Mouse (Mus musculus) stomach, postnatal 0 days (tissue): ENCODE data around the gene Rnf114. TPM values are rescaled to one million over a fixed set of nuclear protein-coding genes. Genes with fewer than 3 reads are reported as not detected.
A peak's percentile ranks its signal among the peaks of the same experiment; 100 is the strongest.

ENCODE experiments used
- ATAC-seq: fragments of 200-750 bp; cut with Nextera tagmentation; 2 replicates; pipeline ENCODE4 v1.8.0; 2017; ENCODE audit not compliant: low FRiP score, low TSS enrichment
- DNase-seq: peaks from one replicate; pipeline ENCODE4 v3.0.0-alpha.2; 2016; ENCODE audit warnings: low spot score
- H3K27ac ChIP-seq: fragments of 300-500 bp; sonication (generic); replicated peaks from 2 replicates; pipeline ENCODE4 v1.5.1; 2014; ENCODE audit warnings: mild to moderate bottlenecking, control low read depth
- H3K27me3 ChIP-seq: fragments of 300-500 bp; sonication (generic); 2 replicates; pipeline ENCODE4 v1.6.1; 2014; ENCODE audit warnings: low read length; ENCODE audit not compliant: control insufficient read depth, insufficient read depth
- H3K36me3 ChIP-seq: fragments of 300-500 bp; sonication (generic); 2 replicates; pipeline ENCODE4 v1.6.1; 2014; ENCODE audit warnings: low read length, mixed read lengths; ENCODE audit not compliant: control insufficient read depth, insufficient read depth
- H3K4me1 ChIP-seq: fragments of 300-500 bp; sonication (generic); replicated peaks from 2 replicates; pipeline ENCODE4 v1.6.1; 2014; ENCODE audit warnings: antibody characterized with exemption; ENCODE audit not compliant: control insufficient read depth, insufficient read depth
- H3K4me2 ChIP-seq: fragments of 300-500 bp; sonication (generic); replicated peaks from 2 replicates; pipeline ENCODE4 v1.6.1; 2014; ENCODE audit warnings: low read depth, mild to moderate bottlenecking, control low read depth, moderate library complexity
- H3K4me3 ChIP-seq: fragments of 300-500 bp; sonication (generic); 2 replicates; pipeline ENCODE4 v1.5.1; 2014; ENCODE audit warnings: low read depth, low read length, control low read depth
- H3K9ac ChIP-seq: fragments of 300-500 bp; sonication (generic); 2 replicates; pipeline ENCODE4 v1.6.1; 2014; ENCODE audit warnings: mild to moderate bottlenecking, low read length, control low read depth, mixed read lengths
- H3K9me3 ChIP-seq: fragments of 300-500 bp; sonication (generic); 2 replicates; pipeline ENCODE4 v1.6.1; 2016; ENCODE audit warnings: low read length; ENCODE audit not compliant: control insufficient read depth
- CTCF ChIP-seq: IDR thresholded peaks from 2 replicates; pipeline ENCODE4 v1.5.1; 2016; ENCODE audit warnings: antibody characterized with exemption, low read depth, mild to moderate bottlenecking, moderate library complexity
- EP300 ChIP-seq: optimal IDR thresholded peaks from 2 replicates; pipeline ENCODE3; 2016; ENCODE audit warnings: antibody characterized with exemption
- WGBS: fragments of 180-500 bp; shearing (Covaris S2); extraction: QIAGEN DNeasy Blood & Tissue Kit; methylation state at CpG from one replicate; pipeline ENCODE4 v1.1.7; 2014; 5-methylcytosine and 5-hydroxymethylcytosine counted together
- polyA plus RNA-seq: library from polyadenylated mRNA; unstranded; fragments of >200 nt; fragmentation: Nextera tagmentation; extraction: Ambion mirVana; gene quantifications from 2 replicates; pipeline ENCODE4 v1.2.1, GENCODE M21; 2015

The Rnf114 gene
- polyA plus RNA-seq, 1 experiment from 2014 or later, result 44.6 TPM

DNA sequence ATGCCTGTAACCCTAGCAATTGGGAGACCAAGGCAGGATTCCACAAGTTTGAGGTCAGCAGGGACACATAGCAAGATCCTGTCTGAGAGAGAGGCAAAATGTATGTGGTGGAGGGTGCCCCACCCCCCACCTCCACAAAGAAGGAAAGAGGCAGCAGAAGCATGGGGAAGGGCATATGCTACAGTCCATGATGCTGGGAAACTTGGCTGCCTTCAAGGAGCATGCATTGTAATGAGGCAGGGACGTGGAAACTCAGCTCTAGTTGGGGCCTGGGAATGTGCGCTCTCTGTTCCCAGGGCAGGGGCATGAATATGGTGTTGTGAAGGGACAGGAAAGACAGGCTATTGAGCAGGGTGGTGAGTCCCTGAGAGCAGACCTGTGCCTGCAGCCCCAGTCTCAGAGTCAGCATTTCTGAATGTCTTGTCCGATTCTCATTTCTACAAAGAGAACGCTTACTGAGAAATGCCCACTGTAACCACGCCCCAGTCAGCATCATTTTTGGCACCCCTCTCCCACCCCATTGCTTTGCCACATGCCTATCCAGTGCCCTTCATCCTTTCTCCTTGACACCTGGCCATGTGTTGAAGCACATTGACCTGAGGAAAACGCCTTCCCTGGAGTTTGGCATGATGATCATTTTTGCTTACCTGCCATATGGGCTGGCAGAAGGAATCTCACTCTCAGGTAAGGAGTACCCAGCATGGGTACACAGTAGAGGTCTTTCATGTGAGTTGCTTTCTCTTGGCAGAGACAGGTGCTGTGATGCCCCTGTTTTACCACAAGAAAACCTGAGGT lies 33.2 kb upstream of the Rnf114 start:
- DNase-seq, result no peak
- Histone ChIP-seq H3K4me2 (no peak overlapping the region), H3K27ac (no peak overlapping the region), H3K27me3 (no peaks in the 10 kb centered on the region), H3K9me3 (no peaks in the 10 kb centered on the region), H3K4me1 (no peaks in the 10 kb centered on the region), H3K4me3 (no peak overlapping the region), H3K36me3 (peaks cover 7% of the 10 kb centered on the region), H3K9ac (no peak overlapping the region)
- TF ChIP-seq EP300, result no peak
- 98% methylated on average over 6 of the region's 6 CpGs for WGBS
- no peak for ATAC-seq

- Histone ChIP-seq H3K27me3 (no peaks in the 10 kb centered on the region), H3K36me3 (peaks cover 8% of the 10 kb centered on the region; the same call in 1 of the 2 replicates), H3K4me2 (no peak overlapping the region), H3K4me3 (no peak overlapping the region), H3K9ac (no peak overlapping the region), H3K9me3 (no peaks in the 10 kb centered on the region), H3K4me1 (no peaks in the 10 kb centered on the region), H3K27ac (no peak overlapping the region)
- peak; percentile 92 for TF ChIP-seq CTCF
- no peak for TF ChIP-seq EP300
- ATAC-seq, result peak; percentile 81
- DNase-seq, result peak; percentile 79
- 55% methylated on average over 6 of the region's 6 CpGs for WGBS
These were observed 29.5 kb upstream of the Rnf114 start for GRCm38 (mm10) chr2:167462954-167463353.

DNA sequence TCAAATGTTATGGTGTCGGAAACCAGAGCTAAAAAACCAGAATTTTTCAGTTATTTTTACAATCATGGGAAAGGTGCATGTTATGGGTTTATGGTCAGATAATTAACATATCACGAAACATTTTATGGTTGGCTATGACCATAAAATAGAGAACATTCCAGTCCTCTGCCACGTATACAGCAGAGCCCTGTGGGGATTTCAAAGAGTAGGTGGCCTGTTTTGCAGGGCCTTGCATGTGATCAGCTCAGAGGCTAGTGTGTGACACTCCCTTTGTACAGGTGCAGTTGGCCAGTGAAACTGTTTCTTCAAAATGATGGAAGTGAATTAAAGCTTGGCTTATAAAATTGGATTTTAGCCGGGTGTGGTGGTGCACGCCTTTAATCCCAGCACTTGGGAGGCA lies 28.6 kb upstream of the Rnf114 start:
- H3K27ac ChIP-seq, result no peak overlapping the region
- ATAC-seq, result no peak
- no peaks in the 10 kb centered on the region for H3K9me3 ChIP-seq
- no peak for DNase-seq
- no peak for TF ChIP-seq CTCF
- TF ChIP-seq EP300, result no peak
- H3K36me3 ChIP-seq, result peaks cover 8% of the 10 kb centered on the region; the same call in 1 of the 2 replicates
- no peaks in the 10 kb centered on the region for H3K27me3 ChIP-seq
- no peak overlapping the region for H3K4me3 ChIP-seq
- H3K4me1 ChIP-seq, result no peaks in the 10 kb centered on the region
- H3K9ac ChIP-seq, result no peak overlapping the region
- no peak overlapping the region for H3K4me2 ChIP-seq
- 93% methylated on average over 5 of the region's 5 CpGs for WGBS

- no peak overlapping the region for H3K4me2 ChIP-seq
- DNase-seq (no peak), ATAC-seq (no peak)
- TF ChIP-seq EP300, result no peak
- no peak for TF ChIP-seq CTCF
- H3K9me3 ChIP-seq, result no peaks in the 10 kb centered on the region
- H3K27me3 ChIP-seq, result no peaks in the 10 kb centered on the region
- no peak overlapping the region for H3K27ac ChIP-seq
- 96% methylated on average over 3 of the region's 3 CpGs for WGBS
- no peak overlapping the region for H3K9ac ChIP-seq
- no peak overlapping the region for H3K4me3 ChIP-seq
- peaks cover 14% of the 10 kb centered on the region for H3K36me3 ChIP-seq
- H3K4me1 ChIP-seq, result no peaks in the 10 kb centered on the region
These were observed 26.5 kb upstream of the Rnf114 start for GRCm38 (mm10) chr2:167465951-167466350.

DNA sequence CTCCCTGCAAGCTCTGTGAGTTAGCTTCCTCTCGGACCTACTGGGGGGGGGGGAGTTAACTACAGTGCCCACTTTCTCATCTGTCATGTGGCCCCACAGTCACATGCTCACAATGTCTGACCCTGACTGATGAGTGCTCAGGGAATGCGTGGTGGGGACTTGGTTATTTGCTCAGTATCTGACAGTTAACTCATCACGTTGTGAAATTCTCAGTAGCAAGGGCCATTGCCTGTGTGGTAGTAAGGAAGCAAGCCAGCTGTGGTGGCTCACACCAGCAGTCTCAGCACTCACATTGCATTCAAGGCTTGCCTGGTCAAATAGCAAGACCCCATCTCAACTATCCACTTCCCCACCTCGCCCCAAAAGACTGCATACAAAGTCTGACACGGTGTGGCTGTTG lies 25.2 kb upstream of the Rnf114 start:
- no peak overlapping the region for H3K4me3 ChIP-seq
- no peak overlapping the region for H3K4me2 ChIP-seq
- ATAC-seq (no peak), DNase-seq (no peak)
- no peaks in the 10 kb centered on the region for H3K4me1 ChIP-seq
- H3K9ac ChIP-seq, result no peak overlapping the region
- TF ChIP-seq CTCF (no peak), EP300 (no peak)
- no peaks in the 10 kb centered on the region for H3K9me3 ChIP-seq
- no peaks in the 10 kb centered on the region for H3K27me3 ChIP-seq
- peaks cover 20% of the 10 kb centered on the region for H3K36me3 ChIP-seq
- WGBS, result 54% methylated on average over 5 of the region's 5 CpGs
- no peak overlapping the region for H3K27ac ChIP-seq

DNA sequence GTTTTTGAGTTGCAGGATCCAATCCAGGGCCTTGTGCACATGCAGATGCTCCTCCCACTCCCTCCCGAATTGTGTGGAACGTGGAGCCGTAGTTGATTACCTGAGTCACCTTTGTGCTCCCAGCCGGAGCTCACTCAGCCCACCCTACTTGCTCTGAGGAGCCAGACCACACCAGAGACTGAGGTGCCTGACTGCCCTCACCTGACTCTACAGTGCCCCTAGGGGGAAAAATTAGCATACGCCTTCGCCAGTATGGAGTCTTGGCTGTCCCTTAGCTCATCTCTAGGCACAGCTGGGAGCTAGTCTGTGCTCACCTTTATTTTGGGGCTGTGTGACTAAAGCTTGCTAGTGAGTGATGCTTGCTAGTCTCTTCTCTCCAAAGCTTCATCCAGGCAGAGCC lies 24.0 kb upstream of the Rnf114 start:
- ATAC-seq (0 out of 2 replicates have a peak, but pooled peaks have one; percentile 17), DNase-seq (no peak)
- no peak overlapping the region for H3K4me3 ChIP-seq
- no peak overlapping the region for H3K9ac ChIP-seq
- H3K36me3 ChIP-seq, result peaks cover 27% of the 10 kb centered on the region
- no peak overlapping the region for H3K4me2 ChIP-seq
- peak; percentile 37 for TF ChIP-seq CTCF
- TF ChIP-seq EP300, result no peak
- no peaks in the 10 kb centered on the region for H3K4me1 ChIP-seq
- WGBS, result 73% methylated on average over 6 of the region's 6 CpGs
- H3K27ac ChIP-seq, result no peak overlapping the region
- H3K9me3 ChIP-seq, result no peaks in the 10 kb centered on the region
- no peaks in the 10 kb centered on the region for H3K27me3 ChIP-seq
